Mouse (Mus musculus) megakaryocyte, adult 5-6 weeks (primary cell): ENCODE measurements around the gene Trim2. TPM values are rescaled to one million over a fixed set of nuclear protein-coding genes. Genes with fewer than 3 reads are reported as not detected.

Source experiments
- ATAC-seq: 2 replicates; pipeline ENCODE4 v1.8.0; 2016; ENCODE audit warnings: mild to moderate bottlenecking, inconsistent platforms; ENCODE audit not compliant: poor library complexity, severe bottlenecking
- total RNA-seq, 2 experiments: library from RNA; stranded (forward) in 1 of 2; stranded (reverse) in 1 of 2; fragments of 153-499, 151-499 nt in 1 of 2; fragments of 221-1000, 200-1000 nt in 1 of 2; gene quantifications; 2 replicates each; pipeline versions ENCODE4 v1.2.3 to v1.2.4; 2015 to 2017

Gene Trim2
- 0.62 TPM in 1 of 2 replicates, not detected in the other for total RNA-seq (2015)
- total RNA-seq (2017): 0.99 and 1.7 TPM in 2 replicates

DNA sequence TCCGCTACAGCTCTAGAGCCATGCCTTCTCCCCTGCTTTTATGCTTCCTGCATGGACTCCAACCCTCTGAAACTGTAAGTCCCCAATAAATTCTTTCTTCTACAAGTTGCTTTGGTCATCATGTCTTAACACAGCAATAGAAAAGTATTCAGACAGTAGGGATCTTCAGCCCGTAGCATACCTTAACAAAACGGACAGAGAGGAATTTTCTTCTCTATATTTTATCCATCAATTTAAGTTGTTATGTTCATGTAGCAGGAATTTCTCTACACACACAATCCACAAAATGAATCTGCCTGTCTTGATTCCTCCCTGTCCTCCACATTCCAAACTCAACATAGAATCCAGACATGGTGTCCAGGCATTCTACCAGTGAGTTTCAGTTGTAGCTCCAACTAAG lies at the start of gene Trim2:
Gene Trim2, minus strand, starts transcription at position 101 of the 400 bp plus-strand sequence.
- no peak for ATAC-seq

DNA sequence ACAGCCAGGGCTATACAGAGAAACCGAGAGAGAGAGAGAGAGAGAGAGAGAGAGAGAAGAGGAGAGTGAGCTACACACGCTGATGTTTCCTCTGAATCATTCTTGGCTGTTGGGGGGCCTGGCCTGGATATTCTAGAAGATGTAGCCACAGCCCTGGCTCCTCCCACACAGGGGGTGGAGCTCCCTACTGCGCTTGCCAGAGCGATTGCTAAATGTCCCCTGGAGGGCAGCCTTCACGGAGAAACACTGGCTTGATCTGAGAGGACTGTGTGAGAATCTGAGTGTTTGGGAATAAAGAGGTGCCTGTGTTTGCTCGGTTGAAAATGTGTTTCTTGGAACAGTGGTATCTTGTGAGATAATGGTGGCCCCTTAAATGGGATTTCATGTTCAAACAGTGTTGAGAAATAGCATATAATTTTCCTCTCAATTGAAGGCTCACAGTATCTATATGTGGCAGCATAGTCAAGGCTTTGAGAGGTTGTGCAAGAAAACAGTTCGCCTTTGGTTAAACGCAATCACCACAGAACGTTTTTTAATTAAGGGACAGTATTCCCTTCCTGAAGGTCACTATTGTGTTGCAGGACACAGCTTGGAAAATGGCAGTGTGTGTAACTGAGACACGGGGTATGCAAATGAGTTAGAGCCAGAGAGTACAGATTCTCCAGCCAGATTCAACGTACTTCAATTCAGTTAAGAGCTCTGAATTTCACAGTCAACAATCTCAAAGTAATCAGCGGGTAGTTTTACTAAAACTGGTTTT lies 49.4 kb upstream of the Trim2 start:
- ATAC-seq: peak; percentile 81

DNA sequence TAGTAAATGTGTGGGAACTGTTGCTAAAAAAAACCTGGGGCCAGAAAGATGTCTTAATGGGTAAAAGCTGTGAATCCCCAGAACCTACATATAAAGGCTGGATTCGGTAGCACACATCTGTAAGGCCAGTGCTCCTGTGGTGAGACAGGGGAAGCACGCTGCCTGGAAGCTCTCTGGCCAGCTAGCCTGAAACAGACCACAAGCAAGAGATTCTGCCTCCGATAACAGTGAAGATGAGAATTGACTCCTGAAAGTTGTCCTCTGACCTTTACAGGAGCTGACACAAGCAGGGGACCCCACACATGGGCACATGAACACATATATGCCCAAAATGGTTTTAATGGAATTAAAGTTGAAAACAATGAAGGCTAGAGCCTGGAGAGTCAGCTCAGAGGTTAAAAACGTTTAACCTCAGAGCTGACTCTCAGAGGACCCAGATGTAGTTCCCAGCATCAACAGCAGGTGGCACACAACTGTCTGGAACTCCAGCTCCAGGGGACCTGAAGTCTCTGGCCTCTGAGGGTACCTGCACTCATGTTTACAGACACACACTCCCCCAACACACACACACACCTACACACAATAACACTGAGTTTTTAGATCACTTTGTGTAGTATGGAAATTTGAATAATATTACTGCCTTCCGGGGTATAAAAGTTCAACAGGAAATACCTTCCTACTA lies 45.8 kb upstream of the Trim2 start:
- peak; percentile 43 for ATAC-seq

DNA sequence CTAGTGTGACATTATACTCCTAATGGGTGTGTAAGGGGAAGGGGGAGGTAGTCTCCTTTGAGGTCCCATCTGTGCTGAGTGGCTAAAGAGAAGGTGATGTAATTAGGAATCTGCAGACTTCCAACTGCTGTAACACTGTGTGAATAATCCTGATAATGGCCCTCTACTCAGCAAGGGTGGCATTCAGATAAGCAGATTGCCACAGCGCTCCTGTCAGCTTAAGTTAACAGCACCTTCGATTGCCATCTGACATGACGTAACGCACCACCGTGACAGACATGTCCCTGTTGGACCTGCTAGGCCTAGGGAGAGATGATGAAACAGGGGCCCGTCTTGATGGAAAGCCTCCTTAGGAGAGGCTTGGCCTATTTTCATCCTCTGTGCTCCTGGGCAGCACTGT lies 43.6 kb upstream of the Trim2 start:
- ATAC-seq: peak; percentile 29; the same call in 1 of the 2 replicates

DNA sequence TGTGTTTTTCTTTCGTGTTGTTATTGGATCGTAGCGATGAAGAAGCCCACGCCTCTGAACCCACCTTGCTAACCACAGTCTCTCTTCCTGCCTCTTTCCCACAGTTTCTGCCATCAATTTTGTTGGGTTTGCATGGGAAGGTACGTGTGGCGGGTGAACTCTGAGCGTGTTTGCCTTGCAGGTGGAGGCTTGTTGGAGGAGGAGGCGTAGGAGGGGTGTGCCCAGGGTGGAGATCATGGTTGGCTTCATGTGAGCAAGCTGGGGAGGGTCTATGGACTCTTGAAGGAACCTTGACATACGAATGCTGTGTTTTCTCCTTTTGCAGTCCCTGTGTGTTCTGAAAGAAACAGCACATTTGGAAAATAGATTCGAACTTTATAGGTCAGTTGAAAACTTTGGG lies 43.1 kb upstream of the Trim2 start:
- no peak for ATAC-seq

DNA sequence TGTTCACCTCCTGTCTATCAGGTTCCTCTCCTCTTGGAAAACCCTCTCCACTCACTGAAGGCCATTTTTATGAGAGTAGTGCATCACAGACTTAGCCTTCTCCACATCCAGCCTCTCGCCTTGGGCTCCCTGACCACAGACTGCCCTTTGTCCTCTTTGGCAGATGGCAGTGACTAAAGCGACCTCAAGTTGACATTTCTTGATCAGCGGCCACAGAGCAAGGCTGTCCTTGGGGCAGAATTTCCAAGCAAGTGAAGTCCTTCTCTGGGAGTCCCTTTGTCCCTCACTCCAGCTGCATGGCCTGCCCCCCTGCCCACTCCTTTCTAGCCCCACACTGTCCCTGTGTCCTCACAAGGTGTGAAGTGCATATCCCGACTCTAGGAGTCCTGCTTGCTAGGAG lies 40.7 kb upstream of the Trim2 start:
- no peak for ATAC-seq

DNA sequence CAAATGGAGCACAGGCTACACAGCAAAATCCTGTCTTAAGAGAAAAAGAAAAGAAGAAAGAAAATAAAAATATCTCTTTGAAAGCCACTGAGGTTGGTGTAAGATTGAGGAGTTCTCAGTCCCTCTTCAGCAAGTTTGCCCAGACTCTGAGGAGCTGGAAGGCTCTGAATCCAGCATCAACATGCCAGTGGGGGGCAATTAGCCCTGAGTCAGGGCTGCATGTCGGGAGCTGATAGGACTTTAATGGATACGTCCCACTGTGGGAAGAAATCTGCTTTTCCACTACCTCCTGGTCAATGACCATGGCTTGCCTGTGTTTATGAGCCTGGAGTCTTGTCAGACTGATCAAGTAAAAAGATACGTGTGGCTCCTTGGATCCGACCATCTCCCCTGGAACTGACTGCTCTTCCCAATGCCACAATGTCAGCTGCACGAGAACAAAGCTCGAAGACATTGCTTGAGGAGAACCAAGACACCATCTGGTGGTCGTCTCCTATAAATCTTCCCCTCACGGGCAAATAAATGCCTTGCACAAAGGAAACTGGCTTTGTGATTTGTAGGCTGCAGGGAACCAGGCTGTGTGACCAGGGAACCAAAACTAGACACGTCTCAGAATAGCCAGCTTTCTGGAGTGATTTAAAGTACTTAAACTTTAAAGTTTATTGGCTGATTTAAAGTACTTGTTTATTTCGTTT lies 39.9 kb upstream of the Trim2 start:
- no peak for ATAC-seq

DNA sequence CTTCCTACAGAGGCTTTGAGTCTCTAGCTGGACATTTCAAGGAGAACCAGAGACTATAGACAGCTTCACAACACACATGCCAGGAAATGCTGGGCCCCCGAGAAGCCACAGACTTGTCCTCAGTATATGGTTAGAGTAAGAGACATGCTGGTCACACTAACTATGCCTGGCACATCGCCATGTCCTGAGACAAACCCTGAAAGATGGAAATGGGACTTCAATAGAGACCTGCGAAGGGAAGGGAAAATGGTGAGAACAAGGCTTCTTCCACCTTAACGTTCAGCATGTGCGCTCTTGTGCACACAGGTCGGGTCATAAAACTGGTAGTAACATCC lies 38.9 kb upstream of the Trim2 start:
- ATAC-seq: no peak

DNA sequence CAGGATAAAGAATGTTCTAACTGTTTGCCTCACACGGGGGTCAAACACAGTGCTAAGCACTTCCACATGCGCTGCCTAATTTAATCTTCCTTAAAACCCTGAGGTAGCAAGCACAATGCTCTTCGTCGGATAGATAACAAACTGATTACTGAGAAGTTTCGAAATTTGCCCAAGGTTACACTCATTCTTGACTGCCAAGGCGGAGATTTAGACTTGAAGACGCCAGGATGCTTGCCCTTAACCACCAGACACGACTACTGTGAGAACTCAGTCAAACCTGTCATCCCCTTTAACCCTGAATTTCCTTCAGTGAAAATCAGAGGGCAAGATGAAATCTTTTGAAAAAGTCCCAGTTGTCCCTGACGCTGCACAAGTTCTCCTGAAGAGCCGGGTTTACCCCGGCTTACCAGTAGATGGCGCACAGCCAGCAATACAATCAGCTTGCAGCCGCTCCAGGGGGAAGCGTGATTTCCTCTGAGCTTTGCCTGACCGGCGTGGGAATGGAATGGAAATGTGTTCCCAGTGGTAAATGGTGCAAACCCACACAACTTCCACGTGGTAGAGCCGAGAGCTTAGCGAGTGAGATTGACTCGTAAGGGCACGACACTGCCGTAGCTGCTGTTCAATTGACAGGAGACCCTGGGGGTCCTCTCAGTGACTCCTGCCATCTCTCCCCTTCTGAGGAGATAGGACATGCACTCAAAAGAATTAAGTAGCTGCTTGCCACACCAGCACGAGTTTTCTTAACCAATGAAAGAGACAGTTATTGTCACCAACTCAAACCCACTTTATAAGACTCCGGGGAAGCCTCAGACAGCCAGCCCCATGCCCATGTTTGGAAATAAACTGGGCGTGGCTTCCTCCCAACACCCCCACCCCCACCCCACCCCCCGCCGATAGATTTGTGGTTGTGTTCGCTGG lies 38.3 kb upstream of the Trim2 start:
- peak; percentile 87 for ATAC-seq

DNA sequence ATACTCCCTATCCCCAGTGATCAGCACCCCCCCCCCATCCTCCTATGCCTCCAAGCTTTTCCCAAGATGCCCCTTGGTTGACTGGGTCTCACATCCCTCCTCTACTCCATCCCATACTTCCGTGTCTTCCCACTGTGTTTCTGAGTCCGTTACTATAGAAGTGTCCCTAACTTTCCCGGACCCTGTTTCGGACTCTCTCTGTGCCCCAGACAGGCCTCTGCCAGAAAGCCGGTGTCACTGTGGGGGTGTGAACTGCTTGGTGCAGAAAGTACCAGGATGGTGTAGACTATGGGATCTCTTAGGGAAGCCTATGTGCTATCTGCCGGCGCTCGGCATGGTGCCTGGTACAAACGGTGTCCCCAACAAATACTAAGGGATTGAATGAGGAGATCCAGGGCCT lies 36.4 kb upstream of the Trim2 start:
- no peak for ATAC-seq

DNA sequence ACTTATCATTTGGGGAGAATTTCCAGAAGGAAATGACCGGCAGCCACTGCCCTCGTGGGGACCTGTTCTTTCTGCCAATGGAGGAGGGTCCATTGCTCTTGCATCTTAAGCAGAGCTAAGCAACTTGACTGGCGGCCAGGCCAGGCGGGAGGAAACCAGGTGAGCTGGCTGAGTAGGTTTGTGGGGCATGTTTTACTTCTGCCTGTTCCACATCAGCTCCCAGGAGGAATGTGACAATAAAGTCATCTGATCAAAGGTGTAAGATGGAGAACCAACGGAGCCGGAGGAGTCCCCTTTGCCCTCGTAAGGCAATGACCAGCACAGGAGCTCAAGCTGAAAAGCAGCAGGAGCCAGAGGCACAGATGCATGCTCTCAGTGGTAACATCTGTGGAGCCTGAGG lies 35.1 kb upstream of the Trim2 start:
- no peak for ATAC-seq

DNA sequence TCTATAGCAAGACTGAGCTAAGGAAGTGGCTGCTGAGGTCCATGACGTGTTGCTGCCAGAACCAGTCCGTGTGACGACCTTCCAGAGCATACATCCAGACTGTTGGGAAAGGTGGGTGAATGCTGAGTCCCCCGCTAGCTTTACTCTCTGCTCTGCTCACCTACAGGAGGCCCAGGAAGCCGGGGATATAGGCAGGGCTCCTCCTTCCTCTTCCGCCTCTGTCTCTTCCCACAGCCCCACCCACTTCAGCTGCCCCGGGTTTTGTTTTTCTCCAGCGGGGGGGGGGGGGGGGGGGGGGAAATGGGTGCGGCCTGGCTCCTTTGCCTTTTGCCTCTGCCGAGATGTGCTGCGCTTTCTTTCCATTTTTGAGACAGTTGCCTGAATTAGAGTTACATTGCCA lies 30.9 kb upstream of the Trim2 start:
- ATAC-seq: peak; percentile 86

DNA sequence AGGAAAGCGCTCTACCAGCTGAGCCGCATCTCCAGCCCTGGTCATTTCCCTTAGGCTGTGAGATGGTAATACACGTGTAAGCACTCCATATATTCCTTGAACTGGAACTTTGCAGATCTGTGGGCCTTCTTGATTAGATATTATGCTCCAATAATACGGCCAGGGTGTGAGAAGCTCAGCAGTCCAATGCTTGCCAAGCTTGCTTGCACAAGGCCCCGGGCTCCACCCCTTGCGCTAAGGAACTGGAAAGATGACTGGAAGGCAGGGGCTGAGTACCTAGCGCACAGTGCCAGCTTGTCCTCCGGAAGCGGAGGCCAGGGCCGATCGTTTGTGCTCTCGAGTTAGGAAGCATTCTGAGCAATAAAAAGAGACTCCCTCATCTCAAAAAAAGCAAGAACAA lies 29.7 kb upstream of the Trim2 start:
- no peak for ATAC-seq

DNA sequence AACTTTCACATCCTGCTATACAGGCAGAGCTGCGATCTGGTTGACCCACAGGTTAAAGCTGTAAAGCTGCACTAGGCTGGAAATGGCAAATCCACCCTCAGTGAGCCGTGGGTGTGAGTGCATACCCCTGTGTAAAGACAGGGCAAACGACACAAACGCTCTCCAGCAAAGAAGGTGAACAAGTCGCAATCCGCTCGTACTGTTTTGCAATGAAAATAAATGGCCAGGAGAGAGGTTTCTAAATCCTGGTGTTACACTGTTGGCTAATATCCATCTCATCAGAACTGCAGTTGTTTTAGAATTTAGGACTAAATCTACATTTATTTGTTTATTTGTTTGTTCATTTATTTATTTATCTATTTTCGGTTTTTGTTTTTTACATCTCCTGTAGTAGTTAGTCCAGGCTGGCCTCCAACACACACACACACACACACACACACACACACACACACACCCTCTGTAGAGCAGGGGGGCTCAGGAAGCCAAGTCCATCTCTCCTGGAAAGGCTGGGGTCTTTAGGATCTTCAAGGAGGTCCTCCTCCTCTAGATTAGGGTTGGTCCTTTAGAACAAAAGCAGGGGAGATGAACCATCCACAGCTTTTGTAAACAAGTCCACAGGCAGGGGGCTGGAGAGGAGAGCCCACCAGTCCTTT lies 28.9 kb upstream of the Trim2 start:
- ATAC-seq: no peak

DNA sequence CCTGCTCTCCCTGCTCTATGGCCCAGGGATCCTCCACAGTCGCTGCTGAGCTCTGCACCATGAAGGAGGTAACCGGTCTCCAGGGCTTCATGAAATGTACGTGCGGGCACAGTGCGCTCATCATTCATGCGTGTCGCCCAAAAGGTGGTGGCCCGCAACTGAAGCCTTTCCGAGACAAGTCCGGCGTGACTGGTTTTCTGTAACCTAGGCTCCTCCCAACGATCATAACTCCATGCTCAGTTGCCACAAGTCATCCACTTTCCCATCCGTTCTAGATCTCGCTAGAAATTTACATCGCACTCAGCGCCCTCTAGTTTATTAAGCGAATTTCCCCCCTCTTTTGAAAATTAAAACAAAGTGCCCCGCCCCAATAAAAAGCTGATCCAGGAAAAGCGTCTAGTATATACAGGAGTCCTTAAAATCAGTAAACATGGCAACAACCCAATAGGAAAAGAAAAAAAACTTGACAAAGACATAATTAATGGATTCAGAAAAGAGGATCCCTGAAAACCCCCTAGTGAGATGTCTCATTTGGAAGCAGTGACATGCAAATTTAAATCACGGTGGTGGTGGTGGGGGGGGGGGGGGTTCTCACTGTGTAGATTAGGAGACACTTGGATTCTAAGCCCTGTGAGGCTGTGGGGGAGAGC lies 28.2 kb upstream of the Trim2 start:
- no peak for ATAC-seq

DNA sequence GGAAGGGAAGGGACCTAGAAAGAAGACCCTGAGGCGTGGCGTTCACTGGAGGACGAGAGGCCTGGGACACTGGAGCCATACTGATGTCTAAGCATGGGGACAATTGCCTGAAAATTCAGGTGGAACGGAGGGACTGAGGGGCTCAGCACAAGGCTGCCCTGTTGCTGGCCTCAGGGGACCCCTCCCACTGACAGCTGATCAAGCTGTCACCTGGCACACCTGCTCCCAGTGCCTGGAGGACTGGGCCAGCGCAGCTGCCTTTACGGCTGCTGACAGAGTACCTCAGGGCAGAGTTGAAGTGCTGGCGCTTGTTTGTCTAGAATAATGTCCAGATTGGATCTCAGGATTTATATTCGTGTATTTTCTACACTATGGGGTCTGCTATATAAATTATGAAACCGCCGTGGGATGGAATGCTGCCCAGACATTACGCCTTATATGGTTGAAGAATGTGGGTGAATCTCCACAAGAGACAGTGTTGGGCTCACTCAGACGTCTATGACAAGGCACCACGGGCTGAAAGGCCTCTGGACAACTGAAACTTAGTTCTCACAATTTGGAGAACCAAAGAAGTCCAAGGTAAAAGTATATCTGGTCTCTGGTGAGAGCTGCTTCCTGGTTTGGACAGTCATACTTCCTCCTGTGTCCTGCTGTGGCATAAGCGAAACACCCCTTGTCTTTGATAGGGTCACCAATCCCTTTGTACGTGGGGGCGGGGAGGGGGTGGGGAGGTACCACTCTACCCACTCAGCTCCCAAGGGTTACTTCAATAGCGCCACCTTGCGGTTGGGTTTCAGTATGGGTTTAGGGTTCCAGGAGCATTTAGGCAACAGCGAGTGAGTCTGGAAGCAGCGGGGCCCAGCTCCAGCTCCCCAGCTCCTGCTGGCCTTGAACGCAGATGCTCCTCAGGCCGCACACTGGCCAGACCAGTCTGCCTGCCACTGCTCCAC lies 27.0 kb upstream of the Trim2 start:
- ATAC-seq: peak; percentile 61

DNA sequence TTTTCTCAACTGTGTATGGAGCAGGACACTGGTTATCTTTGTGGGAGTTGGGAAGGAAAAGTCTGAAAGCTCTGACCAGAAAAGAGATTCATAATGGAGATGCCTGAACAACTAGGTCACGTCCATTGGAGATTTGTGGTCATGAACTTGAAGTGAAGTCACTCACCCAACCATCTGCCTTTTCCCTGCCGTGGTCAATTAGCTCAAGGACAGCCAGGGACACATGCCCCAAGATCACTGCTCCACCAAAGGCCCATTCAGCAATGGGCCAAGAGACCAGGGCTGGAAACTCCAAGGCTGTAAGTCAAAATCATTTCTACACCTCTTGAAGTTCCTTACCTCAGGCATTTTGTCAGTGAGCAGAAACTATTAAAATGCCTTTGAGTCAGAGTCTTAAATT lies 23.5 kb upstream of the Trim2 start:
- no peak for ATAC-seq

DNA sequence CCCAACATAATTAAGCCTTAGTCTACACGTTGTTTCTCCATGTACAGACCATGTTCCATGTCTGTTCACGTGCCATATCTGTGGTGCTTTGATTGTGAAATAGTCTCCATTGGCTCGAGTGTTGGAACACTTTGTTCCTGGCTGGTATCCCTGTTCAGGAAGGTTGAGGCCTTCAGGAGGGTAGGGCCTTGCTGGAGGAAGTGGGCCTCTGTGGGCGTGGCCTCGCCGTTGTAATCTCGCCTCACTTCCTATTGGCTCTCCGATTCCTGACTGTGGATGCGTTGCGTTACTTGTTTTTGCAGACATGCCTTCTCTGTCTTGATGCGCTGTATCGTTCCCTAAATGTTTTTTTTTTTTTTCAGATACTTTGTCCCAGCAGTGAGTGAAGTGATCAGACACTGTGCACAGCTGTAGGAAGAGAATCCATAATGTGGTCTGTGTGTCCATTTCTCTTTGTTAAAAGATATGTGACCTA lies 18.3 kb upstream of the Trim2 start:
- ATAC-seq: peak; percentile 43

DNA sequence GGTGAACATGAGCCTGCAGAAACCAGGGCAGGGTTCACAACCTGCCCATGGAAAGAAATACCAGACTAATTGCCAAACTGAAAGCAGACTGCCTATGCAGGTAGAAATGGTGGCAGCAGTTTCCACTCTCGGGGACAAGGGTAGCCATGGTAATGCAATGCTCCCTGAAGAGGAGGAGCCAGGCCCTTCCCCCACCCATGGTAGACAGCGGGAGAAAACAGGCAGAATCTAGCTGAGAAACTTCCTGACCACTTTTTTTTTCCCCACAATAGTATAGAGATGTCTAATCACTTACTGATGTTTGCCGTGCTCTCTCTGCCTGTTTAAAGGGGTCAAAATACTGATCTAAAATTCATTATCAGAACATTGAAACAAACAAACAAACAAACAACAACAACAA lies 17.8 kb upstream of the Trim2 start:
- no peak for ATAC-seq
